Mouse (Mus musculus) left cerebral cortex, postnatal 25 days (tissue): ENCODE data around the gene Pold1. TPM values are rescaled to one million over a fixed set of nuclear protein-coding genes. Genes with fewer than 3 reads are reported as not detected.
A peak's percentile ranks its signal among the peaks of the same experiment; 100 is the strongest.

Experiments
- DNase-seq, 2 experiments: peaks; one replicate each; pipeline ENCODE4 v3.0.0; 2022; ENCODE audit warnings: low spot score in 2 of 2, mixed read lengths in 1 of 2
- intact Hi-C: fragments of 180-260 bp; cut with DNase I; formaldehyde crosslinking; loops from one replicate; pipeline ENCODE4 v1.15.1; 2025
- total RNA-seq, 2 experiments: library from RNA; stranded (reverse); gene quantifications; 2 replicates each; pipeline ENCODE4 v1.2.3; 2021

Pold1 gene
- 1 to 10 TPM; 5.7 to 6.0 TPM for total RNA-seq

DNA sequence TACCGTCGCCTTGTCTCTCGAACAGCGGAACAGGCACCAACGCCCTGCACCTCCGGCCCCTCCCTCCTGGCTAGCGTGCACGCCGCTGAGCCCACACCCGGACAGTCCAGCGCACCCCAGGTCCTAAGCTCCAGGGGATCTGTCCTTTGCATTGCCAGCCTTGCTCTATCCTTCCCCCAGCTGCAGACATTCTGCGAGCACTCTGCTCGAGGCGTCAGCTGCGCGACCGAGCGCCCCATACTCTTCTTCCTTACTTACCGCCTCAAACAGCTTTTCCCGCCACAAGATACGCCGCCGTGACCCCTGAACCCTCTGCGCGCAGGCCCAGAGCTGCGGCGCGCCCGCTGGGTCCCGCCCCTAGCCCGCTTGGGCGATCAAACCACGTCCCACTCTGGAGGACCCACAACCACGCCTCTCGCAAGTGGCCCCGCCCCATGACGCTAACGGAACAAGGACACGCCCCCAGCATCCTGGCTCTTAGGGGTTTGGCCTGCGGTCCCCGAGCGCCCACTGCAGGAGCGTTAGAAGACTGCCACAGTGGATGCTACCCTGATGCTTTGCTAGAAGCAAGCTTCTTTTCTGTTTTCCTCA is at the start of gene Pold1:
TSS of gene Pold1 (minus strand) at position 353 of the 591 bp plus-strand sequence.
- intact Hi-C loops: loop anchor here (2.0 to 10.0 kb wide), 2 partner anchors 52 to 284 kb away; partner anchors contain the start of genes Emc10, Fam71e1 and Gm15517
- DNase-seq: peak; percentile 99 to 100

DNA sequence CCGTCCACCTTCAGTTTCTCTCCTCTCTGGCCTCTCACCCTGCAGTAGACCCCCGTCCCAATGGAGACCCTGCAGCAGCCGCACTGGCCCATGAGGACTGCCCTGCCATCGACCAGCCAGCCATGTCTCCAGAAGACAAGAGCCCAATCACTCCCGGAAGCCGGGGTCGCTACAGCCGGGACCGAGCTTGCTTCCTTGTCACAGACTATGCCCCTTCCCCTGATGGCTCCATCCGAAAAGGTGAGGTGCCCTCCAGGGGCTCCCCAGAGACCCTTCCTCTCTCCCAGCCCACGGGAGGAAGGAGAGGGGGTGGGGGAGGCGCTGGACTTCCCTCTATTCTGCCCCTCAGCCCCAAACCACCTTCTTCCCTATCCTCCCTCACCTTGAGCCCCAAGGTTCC is 49.7 kb upstream of the Pold1 start:
- intact Hi-C loops: no loop called here
- no peak for DNase-seq

DNA sequence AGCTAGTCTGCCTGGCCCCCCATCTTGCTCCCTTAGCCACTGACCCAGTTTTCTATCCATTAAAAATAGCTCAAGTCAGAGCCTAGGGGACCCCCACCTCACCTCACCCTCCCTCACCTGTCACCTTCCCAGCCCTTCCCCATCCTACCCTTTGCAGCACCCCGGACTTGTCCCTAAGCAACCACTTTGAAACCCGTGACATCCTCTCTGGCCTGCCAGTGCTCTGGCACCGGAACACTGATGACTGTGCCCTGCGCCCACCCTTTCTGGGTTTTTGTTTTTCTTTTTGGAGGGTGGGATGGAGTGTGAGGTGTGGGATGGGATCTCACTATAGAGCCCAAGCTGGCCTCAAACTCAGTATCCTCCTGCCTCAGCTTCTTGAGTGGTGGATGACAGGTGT is 49.0 kb upstream of the Pold1 start:
- DNase-seq: no peak
- intact Hi-C loops: no loop called here

DNA sequence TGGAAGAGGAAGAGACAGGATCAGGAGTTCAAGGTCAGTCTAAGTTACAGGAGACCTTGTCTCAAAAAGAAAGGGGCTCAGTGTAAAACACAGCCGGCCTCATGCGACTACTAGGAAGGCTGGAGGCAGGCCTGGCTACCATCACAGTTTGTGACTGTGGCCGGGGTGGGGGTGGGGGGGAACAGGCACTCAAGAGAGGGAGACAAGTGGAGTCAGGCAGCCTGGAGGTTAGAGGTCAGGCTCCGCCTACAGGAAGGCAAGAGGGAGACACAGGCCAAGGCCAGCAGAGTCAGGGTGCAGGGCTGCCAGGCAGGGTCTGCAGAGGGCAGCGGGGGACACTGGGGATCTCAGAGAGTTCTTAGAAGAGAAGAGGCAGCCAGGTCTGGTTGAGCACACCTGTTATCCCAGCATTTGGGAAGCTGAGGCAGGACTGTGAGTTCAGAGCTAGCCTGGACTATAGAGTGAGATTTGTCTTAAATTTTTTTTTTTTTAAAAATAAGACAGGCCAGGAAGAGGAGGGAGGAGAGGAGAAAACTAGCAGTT is 48.4 kb upstream of the Pold1 start:
- no peak for DNase-seq
- intact Hi-C loops: no loop called here

DNA sequence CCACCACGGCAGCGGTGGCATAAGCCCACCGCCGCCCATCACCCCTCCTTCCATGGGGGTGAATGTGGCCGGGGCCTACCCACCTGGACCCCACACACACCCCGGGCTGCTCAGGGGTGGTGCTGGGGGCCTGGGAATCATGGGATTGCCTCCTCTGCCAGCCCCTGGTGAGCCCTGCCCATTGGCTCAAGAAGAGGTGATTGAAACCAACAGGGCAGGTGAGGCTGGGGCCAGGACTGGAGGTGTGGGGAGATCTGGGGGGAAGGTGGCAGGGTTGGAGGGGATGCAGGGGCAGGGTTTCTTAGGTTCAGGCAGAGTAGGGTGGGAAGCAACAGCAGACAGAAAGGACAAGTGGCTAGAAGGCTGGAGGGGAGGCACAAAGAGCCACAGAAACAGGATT is 47.4 kb upstream of the Pold1 start:
- DNase-seq: no peak
- intact Hi-C loops: no loop called here

DNA sequence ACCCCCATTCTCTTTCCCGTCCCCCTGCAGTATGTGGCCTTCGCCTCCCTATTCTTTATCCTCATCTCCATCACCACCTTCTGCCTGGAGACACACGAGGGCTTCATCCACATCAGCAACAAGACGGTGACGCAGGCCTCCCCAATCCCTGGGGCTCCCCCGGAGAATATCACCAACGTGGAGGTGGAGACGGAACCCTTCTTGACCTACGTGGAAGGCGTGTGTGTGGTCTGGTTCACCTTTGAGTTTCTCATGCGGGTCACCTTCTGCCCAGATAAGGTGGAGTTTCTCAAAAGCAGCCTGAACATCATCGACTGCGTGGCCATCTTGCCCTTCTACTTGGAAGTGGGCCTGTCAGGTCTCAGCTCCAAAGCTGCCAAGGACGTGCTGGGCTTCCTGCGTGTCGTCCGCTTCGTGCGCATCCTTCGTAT is 46.5 kb upstream of the Pold1 start:
- intact Hi-C loops: no loop called here
- DNase-seq: no peak

DNA sequence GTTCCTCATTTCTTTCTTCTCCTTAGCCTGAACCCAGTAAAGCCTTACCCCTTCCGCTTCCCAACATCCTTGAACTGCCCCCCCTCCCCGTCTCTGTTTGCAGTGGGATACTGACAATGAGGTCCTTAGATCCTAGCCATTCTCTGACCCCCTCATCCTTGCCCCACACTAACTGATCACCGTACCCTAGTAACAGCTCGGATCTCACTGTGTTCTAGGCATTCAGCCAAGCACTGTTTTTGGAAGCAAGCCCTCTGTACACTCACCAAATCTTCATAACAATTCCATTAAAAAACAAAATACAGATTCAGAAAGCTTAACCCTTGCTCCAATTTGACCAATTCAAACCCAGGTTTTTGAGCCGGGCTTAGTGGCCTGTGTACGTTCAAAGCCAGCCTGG is 45.6 kb upstream of the Pold1 start:
- intact Hi-C loops: no loop called here
- DNase-seq: peak in 1 of 2 experiments; percentile 57

DNA sequence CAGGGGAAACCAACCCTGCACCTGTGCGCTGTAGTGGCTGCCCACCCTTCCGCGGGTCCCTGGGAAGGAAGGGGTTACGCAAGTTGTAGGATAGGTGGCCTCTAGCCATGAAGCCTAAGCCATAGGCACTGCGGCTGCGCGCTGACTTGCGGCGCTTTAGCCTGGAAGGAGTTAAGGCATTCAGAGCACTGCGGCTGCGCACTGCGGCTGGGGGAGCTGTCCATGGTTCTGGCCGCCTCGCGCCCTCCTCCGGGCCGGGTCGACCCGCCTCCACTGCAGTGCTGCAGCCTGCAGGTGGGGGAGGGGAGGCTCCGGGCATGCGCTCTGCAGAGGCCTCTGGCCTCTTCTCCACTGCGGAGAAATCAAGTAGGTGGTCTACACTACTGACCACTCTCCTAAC is 45.1 kb upstream of the Pold1 start:
- peak; percentile 89 to 92 for DNase-seq
- intact Hi-C loops: no loop called here

DNA sequence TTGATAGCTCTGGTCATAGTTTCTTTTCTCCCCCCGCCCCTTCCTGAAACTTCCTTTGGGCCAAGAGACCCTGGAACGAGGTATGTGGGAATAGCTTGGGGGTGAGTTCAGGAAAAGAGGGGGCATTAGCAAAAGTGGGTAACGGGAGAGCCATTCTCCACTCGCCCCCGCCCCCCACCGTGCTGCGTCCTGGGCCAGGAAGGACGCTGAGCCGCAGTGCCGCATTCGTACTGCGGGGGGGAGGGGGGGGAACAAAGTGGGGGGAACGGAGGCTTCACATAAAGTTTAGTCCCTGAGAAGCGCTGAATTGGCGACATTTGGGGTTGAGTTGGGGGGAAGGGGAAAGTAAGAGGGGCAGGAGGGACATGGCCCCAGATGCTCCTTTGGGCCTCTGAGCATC is 44.4 kb upstream of the Pold1 start:
- intact Hi-C loops: no loop called here
- no peak for DNase-seq

DNA sequence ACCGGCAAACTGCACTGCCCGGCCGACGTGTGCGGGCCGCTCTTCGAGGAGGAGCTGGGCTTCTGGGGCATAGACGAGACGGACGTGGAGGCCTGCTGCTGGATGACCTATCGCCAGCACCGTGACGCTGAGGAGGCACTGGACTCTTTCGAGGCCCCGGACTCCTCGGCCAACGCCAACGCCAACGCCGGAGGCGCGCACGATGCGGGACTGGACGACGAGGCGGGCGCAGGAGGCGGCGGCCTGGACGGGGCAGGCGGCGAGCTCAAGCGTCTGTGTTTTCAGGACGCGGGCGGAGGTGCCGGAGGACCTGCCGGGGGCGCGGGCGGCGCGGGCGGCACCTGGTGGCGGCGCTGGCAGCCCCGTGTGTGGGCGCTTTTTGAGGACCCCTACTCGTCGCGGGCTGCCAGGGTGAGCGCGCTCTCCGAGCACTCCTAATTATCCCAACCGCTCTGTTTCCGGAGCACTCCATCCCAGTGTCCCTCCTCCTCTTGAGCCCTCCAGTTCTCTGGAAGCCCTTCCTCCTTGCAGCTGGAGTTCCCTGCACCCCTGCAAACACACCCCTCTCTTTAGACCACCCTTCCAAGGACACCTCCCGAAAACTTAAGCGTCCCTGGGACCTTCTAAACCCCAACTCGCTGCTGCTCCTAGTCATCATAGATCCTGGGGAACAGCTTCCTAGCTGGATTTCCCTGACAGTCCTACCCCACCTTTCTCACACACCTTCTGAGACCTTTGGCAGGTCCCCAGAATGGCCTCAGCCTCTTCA is 42.9 kb upstream of the Pold1 start:
- DNase-seq: peak in 1 of 2 experiments; percentile 28
- intact Hi-C loops: no loop called here

DNA sequence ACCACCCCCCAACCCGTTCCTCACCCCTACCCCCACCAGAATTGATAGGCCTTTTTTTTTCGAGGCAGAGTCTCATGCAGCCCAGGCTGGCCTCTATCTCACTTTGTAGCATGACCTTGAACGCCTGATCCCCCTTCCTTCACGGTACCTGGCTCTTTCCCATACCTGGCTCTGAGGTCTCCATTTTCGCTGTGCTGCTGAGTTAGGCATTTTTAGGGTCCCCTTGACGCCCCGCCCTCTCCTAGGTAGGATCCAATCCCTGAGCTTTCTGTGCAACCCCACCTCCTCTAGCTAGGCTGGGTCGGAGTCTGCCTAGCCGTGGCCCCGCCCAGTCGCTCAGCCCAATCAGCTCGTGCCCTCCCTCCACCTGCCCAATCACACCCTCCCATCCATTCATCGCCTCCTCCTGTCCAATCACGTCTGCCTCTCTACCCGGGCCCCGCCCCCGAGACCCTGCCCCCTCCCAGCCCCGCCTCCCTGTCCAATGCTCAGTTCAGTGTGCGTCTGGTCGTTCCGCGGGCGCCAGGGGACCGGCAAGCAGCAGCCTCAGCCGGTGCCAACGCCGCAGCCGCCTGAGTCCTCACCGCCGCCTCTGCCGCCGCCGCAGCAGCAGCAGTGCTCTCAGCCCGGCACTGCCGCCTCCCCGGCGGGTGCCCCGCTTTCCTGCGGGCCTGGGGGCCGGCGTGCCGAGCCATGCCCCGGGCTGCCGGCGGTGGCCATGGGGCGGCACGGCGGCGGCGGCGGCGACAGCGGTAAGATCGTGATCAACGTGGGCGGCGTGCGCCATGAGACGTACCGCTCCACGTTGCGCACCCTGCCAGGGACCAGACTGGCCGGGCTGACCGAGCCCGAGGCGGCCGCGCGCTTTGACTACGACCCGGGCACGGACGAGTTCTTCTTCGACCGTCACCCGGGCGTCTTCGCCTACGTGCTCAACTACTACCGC is 42.0 kb upstream of the Pold1 start, which contains the start of gene Kcnc3:
TSS of gene Kcnc3 (plus strand) at position 263 of the 946 bp plus-strand sequence.
- intact Hi-C loops: no loop called here
- DNase-seq: peak; percentile 90 to 99

DNA sequence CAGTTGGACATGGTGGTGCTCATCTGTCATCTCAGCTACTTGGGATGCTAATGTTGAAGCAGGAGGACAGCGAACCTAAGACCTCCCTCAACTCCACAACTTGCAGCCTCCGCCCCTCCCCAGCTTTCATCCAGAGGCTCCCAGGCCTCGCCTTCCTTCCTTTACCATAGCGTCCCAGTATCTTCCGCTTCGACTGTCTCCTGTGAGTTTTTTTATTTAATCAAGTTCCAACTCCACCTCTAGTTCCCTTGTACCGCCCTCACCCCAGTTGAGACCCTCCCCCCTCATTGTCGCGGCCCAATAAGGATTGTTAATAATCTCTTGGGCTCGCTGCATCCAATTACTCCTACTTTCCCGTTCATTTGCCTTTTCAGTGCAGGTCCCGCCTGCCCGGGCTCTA is 41.3 kb upstream of the Pold1 start:
- DNase-seq: peak in 1 of 2 experiments; percentile 24
- intact Hi-C loops: no loop called here

DNA sequence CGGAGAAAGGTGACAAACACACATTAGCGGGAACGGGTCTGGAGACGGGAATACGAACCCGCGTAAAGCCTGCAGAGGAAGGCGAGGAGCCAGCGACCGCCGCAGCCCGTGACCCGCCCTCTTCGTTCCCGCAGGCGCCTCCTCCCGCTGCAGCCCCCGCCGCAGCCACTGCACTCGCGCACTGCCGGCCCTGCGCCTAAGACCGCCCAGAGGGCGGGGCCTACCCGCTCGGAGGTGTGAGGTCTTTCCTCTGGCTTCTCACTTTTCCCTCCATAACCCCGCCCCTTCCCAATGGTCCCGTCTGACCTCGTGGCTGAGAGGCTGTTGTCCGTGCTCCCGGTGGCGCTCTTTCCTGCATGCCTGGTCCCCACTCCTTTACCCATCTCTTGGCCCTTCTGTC is 40.5 kb upstream of the Pold1 start:
- intact Hi-C loops: no loop called here
- DNase-seq: peak; percentile 76 to 83

DNA sequence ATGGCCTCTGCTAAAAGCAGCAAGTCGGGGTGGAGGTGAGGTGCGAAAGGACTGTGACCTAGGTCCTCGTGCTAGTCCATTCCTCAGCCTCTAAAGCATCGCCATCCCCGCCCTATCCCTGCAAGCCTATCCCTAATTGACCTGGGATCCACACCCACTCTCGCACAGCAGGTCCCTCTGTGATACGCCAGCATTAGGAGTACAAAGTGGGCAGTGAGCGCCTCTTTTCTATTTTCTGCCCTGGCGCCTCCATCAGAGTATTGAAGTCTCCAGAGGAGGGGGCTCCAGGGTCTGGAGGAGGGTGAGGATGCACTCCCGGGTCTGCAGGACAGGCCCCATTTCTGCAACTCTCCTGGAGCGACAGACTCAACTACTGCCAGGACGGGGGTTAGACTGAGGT is 39.7 kb upstream of the Pold1 start:
- intact Hi-C loops: no loop called here
- DNase-seq: no peak

DNA sequence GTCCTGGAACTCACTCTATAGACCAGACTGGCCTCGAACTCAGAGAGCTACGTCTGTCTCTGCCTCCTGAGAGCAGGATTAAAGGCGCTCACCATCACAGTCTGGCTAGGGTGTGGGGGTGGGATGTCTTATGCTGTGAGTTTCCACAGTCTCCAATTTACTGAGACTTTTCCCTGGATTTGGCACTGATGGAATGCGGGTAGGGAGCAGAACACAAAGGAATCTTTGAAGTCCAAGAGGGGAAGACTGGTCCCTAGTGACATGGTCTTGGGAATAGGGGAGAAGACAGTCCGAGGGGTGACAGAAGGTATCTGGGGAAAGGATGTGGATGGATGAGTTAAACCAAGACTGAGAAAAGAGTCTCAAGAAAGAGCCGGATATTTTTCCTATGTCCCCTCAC is 39.0 kb upstream of the Pold1 start:
- peak in 1 of 2 experiments; percentile 43 for DNase-seq
- intact Hi-C loops: no loop called here

DNA sequence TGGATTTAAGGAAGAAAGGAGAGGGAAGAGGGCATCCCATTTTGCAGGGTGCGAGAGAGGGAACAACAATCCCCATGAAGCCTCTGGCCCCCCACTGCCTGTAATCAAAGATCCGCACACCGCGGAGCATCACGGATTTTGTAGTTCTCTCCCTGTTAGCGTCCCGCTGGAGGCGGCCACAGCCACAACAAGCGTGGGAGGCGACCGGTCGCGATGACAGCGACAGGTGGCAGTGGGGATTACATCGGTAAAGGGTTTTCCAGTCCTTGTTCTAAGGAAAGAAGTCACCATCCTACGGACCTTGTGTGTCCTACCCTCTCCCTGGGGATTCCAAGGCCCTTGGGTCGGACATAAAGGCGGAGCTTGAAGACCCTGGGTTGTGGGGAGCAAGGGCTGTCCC is 38.3 kb upstream of the Pold1 start:
- DNase-seq: peak; percentile 86 to 92
- intact Hi-C loops: no loop called here

DNA sequence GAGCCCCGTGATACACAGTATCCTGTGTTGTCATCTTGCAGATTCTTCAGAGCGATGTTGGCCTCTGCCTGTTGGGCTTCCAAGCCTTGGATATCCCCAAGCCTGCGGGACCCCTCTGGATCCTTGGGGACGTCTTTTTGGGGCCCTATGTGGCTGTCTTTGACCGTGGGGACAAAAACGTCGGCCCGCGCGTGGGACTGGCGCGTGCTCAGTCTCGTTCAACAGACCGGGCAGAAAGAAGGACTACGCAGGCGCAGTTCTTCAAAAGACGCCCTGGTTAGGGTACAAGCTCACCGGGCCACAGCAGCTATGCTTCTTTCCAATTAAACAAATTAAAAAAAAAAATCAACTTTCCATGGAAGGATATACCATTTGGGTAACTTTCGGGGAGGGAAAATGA is 37.9 kb upstream of the Pold1 start:
- intact Hi-C loops: no loop called here
- peak; percentile 83 to 84 for DNase-seq

DNA sequence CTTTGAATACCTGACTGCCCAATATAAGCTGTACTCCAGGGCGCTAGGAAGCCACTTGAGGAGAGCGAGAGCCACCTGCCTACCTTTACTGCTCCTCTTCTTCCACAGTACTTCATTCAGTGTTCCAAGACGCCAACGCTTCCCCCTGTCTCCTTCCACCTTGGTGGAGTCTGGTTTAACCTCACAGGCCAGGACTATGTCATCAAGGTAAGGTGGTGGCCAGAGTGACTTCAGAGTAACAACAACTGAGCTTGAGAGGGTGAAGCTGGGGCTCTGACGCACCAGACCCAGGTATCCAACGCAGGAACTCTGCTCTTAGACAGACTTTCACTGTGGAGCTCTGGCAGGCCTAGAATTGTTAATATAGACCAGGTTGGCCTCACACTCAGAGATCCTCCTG is 37.0 kb upstream of the Pold1 start:
- no peak for DNase-seq
- intact Hi-C loops: no loop called here

DNA sequence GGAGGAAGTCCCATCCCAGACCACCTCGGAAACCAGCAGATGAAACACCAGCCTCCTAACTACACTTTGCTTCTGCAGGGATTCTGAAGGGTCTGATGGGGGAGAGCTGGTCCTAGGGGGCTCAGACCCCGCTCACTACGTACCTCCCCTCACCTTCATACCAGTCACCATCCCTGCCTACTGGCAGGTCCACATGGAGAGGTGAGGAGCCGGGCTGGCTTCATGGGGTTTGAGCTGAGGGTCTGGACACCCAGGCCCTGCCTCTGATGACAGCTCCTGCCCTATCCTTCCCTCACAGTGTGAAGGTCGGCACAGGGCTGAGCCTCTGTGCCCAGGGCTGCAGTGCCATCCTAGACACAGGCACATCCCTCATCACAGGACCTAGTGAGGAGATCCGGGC is 36.3 kb upstream of the Pold1 start:
- no peak for DNase-seq
- intact Hi-C loops: no loop called here

DNA sequence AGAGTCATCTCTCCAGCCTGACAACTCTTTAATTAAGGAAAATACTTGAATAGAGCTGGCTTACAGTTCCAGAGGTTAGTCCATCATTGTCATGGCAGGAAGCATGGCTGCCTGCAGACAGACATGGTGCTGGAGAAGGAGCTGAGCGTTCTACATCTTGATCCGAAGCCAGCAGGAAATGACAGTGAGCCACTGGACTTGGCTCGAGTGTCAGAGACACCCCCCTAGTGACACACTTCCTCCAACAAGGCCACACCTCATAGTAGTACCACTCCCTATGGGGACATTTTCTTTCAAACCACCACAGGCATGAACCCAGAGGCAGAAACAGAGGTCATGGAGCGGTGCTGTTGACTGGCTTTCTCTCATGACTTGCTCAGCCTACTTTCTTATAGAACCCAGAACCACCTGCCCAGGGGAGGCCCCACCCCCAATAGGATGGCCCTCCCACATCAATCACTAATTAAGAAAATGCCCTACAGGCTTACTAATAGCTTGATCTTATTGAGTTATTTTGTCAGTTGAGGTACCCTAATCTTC is 35.7 kb upstream of the Pold1 start:
- intact Hi-C loops: no loop called here

More for the DNA sequence above, 35.7 kb upstream of the Pold1 start:
- DNase-seq: no peak
